Mouse (Mus musculus) MEL-GATA-1-ER (cell line): Measurements from ENCODE around the gene Ankrd1.

ENCODE experiments used
- DNase-seq: peaks from one replicate; pipeline ENCODE4 v3.0.0-alpha.2; 2012; ENCODE audit warnings: low read depth; ENCODE audit errors: extremely low read depth

The Ankrd1 gene

DNA sequence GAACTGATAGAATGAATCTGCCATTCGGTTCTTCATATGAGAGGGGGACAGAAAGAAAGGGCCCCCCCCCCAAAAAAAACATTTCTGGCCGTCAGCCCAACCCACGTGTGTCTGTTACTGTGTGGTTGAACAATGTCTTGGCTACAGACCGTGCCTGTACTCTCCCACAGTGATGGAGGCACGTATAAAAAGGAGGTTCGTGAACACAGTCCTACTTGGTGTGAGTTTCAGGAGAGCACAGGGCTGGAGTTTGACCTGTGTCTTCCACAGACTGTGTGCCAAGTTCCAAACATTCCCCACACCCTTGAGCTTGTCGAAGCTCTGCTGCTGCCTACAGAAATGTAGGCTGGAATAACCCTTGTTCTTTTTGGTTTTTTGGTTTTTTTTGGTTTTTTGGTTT lies 9.4 kb downstream of the Ankrd1 start:
- DNase-seq = no peak

DNA sequence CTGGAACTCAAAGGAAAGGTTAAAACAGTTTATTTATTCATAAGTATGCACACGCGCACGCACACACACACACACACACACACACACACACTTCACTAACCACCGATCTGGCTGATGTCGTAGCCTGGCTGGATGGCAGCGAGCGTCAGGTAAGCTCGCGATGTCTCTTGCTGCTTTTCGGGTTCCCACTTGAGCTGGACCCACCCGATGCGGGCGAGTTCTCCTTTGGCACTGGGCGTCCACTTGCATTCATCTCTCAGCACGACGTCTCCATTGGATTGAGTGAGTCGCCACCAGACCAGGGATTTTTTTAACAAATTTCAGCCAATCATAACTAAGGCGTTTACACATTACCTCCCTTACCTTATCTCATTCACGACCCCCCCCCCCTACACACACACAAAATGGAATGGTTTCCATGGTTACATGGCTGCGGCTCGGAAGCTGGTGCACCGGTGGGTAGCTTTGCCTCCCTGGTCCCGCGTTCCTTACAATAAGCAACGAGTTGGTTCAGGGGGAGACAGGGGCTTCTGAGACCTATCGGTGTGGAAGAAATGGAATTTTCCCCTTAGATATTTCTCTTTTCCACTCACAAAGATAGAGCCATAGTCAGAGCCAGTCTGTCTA lies 10.5 kb downstream of the Ankrd1 start:
- no peak for DNase-seq

DNA sequence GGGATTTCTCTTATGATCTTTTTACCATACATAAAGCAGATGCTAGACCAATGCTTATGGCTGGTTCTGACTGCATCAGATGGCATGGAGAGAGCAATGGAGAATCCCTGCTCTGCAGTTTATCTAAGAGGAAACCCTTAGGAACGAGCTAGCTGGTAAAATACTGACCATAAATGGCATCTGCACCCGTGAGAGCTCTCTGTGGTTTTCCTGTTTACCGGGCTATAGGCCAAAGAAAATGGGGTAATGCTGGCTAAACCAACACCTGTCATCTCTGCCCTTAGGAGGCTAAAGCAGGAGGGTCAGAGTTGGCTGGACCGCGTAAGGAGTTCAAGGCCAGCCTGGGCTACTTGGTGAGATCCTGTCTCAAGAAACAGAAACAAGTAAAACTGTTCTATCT lies 16.0 kb downstream of the Ankrd1 start:
- DNase-seq = no peak

DNA sequence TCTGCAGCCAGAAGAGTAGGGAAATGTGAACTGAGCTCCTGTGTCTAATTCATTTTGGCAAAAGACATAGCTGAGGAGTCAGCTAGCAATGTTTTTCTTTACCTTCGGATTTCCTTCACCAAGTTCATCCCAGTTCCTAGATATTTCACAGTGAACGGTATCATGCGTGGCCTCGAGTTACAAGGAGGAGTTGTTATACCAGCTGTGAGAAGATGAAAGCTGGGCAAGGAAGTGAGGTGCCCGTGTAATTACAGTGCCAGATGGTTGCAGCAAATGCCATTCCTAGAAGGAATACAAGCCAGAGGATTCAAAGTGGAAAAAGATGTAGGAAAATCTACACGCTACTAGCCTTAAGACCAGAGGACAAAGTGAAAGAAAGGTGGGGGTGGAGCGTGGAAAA lies 21.0 kb downstream of the Ankrd1 start:
- DNase-seq = no peak

DNA sequence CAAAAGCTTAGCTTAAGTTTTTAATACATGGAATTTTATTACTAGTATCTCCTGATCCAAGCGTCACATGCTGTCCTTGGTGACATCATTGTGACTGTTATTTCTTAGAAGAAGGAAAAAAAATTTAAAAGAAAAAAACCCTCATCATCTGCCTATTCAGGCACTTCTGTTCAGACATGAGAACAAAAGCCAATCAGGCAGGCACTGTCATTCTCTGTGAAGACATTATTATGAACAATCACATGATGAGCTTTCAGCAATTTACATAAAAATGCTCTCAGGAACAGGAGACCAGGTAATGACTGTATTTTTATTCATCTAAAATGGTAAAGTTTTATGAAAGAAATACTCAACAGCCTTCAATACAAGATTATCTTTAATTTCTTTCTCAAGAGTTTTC lies 21.6 kb downstream of the Ankrd1 start:
- DNase-seq = no peak

DNA sequence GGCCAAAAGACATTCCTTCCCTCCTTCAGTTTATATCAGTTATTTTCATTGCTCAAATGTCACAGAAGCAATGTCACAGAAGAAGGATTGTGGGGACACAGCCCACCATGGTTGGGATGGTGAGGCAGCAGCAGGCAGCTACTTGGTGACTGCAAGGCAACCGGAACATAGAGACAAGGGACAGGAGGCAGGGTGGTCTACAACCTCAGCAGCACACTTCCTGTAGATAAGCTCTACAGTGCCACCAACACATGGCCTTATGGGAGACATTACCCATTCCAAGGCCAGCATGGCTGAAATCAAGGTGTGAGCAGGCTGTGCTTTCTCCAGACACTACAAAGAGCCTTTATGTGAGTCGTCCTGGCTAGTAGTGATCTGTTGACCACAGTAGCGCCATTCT lies 22.7 kb downstream of the Ankrd1 start:
- no peak for DNase-seq

DNA sequence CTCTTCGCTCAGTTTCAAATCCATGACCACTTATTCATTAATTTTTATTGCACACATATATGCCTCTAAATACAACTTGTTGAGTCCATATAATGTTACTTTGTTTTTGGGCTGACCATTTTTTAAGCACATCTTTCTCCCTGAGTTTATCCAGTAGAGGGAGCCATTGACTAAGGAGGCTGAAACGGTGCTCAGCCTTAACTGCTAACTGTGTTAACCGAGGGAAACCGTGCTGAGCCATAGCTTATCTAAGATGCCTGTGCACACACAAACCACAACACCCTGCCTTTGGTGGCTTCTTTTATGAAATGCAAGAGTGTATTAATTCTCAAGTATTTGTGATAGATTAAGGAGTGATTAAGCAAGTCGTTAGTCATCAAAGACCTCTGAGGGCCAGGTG lies 29.1 kb downstream of the Ankrd1 start:
- peak; percentile 54 for DNase-seq

DNA sequence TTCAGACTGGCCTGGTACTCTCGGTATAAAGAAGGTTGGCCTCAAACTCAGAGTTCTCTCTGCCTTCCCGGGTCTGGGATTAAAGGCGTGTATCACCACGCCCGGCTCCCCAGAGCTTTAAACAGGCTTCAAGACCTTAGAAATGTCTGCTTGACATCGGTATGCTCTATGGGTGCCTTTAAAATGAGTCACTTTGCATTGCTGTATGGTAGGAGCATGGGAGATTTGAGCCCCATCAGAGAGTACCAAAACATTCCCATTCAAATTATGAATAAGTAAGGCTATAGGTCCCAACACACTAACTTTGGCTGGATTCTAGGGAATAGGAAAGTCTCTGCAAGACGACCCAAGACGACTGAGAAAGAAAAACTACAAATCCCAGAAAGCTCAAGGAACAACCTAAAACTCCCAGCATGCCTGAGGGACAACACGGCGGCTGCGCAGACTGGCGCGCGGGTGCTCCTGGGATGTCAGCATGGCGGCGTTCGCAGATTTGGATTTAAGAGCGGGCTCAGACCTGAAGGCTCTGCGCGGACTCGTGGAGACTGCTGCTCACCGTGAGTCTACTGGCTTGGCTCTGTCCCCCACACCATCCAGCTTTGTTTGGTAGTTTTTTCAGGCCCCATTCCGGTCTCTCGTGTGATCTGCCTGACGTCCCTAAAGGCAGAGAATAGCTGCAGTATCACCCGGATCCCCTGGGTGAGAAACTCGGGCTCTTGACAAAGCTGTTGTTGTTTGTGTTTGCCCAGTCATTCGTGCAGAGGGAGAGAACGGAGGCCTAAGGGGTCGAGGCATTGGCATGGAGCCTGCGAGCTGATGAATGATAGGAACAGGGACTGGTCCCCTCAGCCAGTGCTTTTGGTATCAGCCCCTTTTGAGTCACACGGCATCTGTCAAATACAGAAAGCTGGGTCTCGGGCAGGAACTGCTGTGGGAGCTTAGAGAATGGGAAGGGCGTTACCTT lies 36.4 kb downstream of the Ankrd1 start, which contains the start of gene Rpp30:
Gene Rpp30 (plus strand): TSS at position 455 of the 964 bp plus-strand sequence.
- DNase-seq = peak; percentile 70

DNA sequence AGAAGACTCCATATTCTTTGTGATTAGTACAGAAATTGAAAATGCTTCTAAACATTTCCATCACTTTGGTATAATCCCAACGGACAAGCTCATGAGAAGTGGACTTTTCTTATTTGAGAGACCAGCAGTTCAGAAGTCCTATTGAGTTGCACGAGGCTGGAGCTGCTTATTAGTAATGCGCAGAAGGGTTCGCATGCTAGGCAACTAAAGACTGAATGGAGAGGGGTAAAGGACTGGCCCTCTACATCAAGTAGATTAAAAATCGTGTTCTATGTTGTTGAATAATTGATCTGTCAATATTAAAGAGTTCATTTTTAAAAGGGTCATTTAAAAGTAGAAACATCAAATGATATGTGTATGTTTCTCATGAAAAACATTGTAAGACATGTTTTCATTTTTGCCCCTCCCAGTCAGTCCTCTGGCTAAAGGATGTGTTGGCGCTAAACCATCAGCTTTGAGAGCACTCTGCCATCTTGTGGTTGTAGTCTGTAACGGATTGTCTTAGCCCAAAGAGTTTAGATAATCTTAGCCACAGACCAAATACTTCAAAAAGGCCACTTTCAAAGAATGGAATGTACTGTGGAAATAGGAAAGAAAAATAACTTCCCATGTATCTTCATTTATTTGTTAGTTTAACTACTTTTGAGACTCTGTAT lies 37.2 kb downstream of the Ankrd1 start:
- peak; percentile 71 for DNase-seq

DNA sequence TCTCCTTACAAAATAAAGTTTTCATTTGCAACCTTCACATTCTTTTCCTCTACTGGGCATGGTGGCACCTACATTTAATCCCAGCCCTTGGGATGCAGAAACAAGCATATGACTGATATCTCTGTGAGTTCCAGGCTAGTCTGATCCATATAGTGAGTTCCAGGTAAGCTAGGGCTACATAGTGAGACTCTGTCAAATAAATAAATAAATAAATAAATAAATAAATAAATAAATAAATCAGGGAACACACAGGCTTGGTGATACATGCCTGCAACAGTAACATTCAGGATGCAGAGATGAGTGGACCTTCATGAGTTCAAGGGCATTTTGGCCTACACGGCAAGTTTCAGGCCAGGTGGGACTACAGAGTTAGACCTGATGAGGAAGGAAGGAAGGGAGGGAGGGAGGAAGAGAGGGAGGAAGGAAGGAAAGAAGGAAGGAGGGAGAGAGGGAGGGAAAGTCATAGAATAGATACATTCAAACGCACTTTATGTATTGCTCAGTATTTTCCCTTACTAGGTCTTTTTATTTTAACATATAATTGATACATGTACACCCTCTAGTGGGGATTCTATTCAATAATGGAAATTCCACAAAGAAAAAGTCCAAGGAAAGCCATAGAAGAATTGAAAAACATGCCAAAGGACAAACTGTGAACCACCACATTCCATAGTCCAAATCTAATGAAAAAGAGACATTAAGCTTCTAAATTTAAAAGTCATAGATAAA lies 56.9 kb downstream of the Ankrd1 start:
- DNase-seq = no peak
